Mouse (Mus musculus) heart, embryonic 14.5 days (tissue): ENCODE measurements around the gene Clcn1. TPM values are rescaled to one million over a fixed set of nuclear protein-coding genes. Genes with fewer than 3 reads are reported as not detected.
A peak's percentile ranks its signal among the peaks of the same experiment; 100 is the strongest.

Experiments used
- ATAC-seq: fragments of 200-750 bp; cut with Nextera tagmentation; 2 replicates; pipeline ENCODE4 v1.8.0; 2017; ENCODE audit warnings: low read depth, moderate TSS enrichment; ENCODE audit not compliant: insufficient number of reproducible peaks, insufficient read depth, low FRiP score
- H3K27ac ChIP-seq, 2 experiments: fragments of 200-500 bp in 1 of 2; fragments of 300-500 bp in 1 of 2; sonication (generic) in 1 of 2; replicated peaks in 1 of 2; 2 replicates each; pipeline ENCODE4 v1.5.1; 2012 to 2014; ENCODE audit warnings: low read depth in 2 of 2, low read length in 2 of 2, control low read depth in 1 of 2, mild to moderate bottlenecking in 1 of 2, mixed read lengths in 1 of 2; ENCODE audit not compliant: control insufficient read depth in 1 of 2, insufficient read depth in 1 of 2
- H3K27me3 ChIP-seq: fragments of 300-500 bp; sonication (generic); 2 replicates; pipeline ENCODE4 v1.6.1; 2014; ENCODE audit warnings: mild to moderate bottlenecking, low read length, control low read depth; ENCODE audit not compliant: control insufficient read depth, insufficient read depth
- H3K36me3 ChIP-seq: fragments of 300-500 bp; sonication (generic); 2 replicates; pipeline ENCODE4 v1.6.1; 2014; ENCODE audit warnings: mild to moderate bottlenecking, control low read depth, low read length, mixed read lengths; ENCODE audit not compliant: control insufficient read depth, insufficient read depth
- H3K4me1 ChIP-seq, 2 experiments: fragments of 200-500 bp in 1 of 2; fragments of 300-500 bp in 1 of 2; sonication (generic) in 1 of 2; 2 replicates each; pipeline ENCODE4 v1.6.1; 2012 to 2014; ENCODE audit warnings: low read length in 2 of 2, control low read depth in 1 of 2, mixed read lengths in 1 of 2; ENCODE audit not compliant: control insufficient read depth in 2 of 2, insufficient read depth in 2 of 2
- H3K4me2 ChIP-seq: fragments of 300-500 bp; sonication (generic); 2 replicates; pipeline ENCODE4 v1.6.1; 2014; ENCODE audit warnings: mild to moderate bottlenecking, low read length
- H3K4me3 ChIP-seq, 2 experiments: fragments of 200-500 bp in 1 of 2; fragments of 300-500 bp in 1 of 2; sonication (generic) in 1 of 2; 2 replicates each; pipeline ENCODE4 v1.5.1; 2012 to 2014; ENCODE audit warnings: low read length in 2 of 2, mild to moderate bottlenecking in 2 of 2, control low read depth in 1 of 2, low read depth in 1 of 2, moderate library complexity in 1 of 2; ENCODE audit not compliant: control insufficient read depth in 1 of 2, insufficient read depth in 1 of 2
- H3K9ac ChIP-seq: fragments of 300-500 bp; sonication (generic); 2 replicates; pipeline ENCODE4 v1.6.1; 2014; ENCODE audit warnings: mild to moderate bottlenecking, low read length
- H3K9me3 ChIP-seq: fragments of 300-500 bp; sonication (generic); 2 replicates; pipeline ENCODE4 v1.6.1; 2016; ENCODE audit warnings: low read length, control low read depth; ENCODE audit not compliant: control insufficient read depth
- WGBS: fragments of 180-500 bp; shearing (Covaris S2); extraction: QIAGEN DNeasy Blood & Tissue Kit; methylation state at CpG from one replicate; pipeline ENCODE4 v1.1.7; 2014; 5-methylcytosine and 5-hydroxymethylcytosine counted together
- polyA plus RNA-seq: library from polyadenylated mRNA; unstranded; fragments of >200 nt; fragmentation: Nextera tagmentation; extraction: Ambion mirVana; gene quantifications from 2 replicates; pipeline ENCODE4 v1.2.1, GENCODE M21; 2014

Clcn1 gene
- polyA plus RNA-seq, 1 experiment from 2014 or later: 0.86 TPM

DNA sequence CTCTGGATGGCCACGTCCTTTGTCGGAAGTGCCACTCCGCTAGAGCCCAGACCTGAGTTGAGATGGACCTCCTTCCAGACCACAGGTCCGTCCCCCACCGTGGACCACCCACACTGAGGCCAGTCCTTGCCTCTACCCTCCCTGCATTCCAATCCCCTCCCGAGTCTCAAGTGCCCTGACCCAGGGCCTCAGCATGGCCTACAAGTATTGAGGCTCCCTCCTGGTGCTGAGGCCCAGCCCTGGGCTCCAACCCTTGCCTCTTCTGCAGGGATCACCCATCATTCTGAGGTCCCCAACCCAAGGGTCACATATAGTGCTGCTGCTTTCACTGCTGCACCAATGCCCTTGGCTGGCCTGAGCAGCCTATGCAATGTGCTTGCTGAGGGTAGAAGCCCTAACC lies 71.4 kb downstream of the Clcn1 start:
- Histone ChIP-seq H3K4me1 (peaks cover 52 to 80% of the 10 kb centered on the region in 2 experiments), H3K4me2 (no peak overlapping the region), H3K4me3 (no peak overlapping the region), H3K36me3 (peaks cover 84% of the 10 kb centered on the region), H3K9me3 (no peaks in the 10 kb centered on the region), H3K27ac (peak overlapping the region in 1 of 2 experiments; percentile 52; a peak in 1 of 4 replicates), H3K27me3 (no peaks in the 10 kb centered on the region), H3K9ac (0 out of 2 replicates have a peak overlapping the region, but pooled peaks have one; percentile 21)
- ATAC-seq: no peak
- 38% methylated on average over 6 of the region's 6 CpGs for WGBS

DNA sequence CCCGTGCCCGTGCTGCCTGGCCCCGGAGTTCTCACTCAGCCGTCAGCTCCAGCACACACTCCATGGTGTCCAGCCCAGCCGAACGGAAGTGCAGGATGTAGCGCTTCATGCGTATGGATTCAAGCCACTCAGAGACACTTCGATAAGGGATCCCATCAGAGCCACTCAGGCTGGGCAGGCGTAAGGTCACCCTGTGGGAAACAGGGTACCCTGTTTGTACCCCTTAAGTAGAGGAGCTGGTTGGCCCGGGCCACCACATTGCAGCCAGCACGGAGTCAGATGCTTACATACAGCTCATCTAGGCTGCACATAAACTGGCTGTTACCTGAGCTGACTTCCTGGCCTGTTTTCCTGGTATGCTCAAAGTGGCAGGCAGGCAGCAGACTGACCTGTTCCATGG lies 72.4 kb downstream of the Clcn1 start:
- Histone ChIP-seq H3K4me3 (no peak overlapping the region), H3K9ac (peak overlapping the region; percentile 28; the same call in 1 of the 2 replicates), H3K4me1 (peaks cover 48 to 72% of the 10 kb centered on the region in 2 experiments), H3K9me3 (no peaks in the 10 kb centered on the region), H3K4me2 (no peak overlapping the region), H3K27me3 (no peaks in the 10 kb centered on the region), H3K27ac (peak overlapping the region; percentile 83 to 88), H3K36me3 (peaks cover 75% of the 10 kb centered on the region)
- WGBS: 76% methylated on average over 12 of the region's 12 CpGs
- ATAC-seq: no peak

DNA sequence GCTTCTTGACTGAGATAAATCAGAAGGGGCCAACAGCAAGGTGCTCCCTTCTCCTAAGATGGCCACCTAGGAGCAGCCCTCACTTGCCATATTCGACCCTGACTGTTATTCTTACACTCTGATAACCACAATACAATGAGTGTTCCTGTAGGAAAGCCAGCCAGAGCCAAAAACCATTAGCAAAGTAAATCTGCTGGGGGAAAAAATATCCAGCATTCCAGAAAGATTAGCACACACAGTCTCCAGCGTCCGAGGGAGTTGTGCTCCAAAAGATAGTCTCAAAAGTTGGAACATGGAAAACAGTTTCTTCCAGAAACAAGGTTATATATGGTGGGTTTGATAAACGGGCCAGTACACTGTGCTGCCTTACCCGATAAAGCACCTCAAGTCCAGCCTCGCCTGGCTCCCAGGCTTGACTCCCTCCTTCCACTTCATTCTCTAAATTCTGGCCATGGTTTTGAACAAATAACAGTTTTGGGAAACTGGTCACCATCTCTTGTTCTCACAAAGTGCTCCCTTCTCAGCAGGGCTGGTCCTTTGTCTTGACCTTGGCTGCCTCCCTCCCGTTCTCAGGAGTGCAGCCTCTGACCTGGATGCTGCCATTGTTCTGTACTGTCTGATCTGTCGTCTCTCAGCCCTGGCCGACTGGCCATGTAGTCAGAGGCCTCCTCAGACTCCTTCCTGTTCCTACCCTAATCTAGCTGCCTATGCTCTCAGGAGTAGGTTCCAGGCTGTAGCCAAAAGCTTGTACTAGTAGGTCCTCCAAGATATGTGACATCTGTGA lies 73.1 kb downstream of the Clcn1 start:
- Histone ChIP-seq H3K36me3 (peaks cover 73% of the 10 kb centered on the region), H3K4me3 (no peak overlapping the region), H3K4me1 (peaks cover 41 to 65% of the 10 kb centered on the region in 2 experiments), H3K9me3 (no peaks in the 10 kb centered on the region), H3K9ac (0 out of 2 replicates have a peak overlapping the region, but pooled peaks have one; percentile 28), H3K27me3 (no peaks in the 10 kb centered on the region), H3K27ac (peak overlapping the region; percentile 86 to 88), H3K4me2 (no peak overlapping the region)
- WGBS: 33% methylated on average over 9 of the region's 9 CpGs
- peak; percentile 40 for ATAC-seq

DNA sequence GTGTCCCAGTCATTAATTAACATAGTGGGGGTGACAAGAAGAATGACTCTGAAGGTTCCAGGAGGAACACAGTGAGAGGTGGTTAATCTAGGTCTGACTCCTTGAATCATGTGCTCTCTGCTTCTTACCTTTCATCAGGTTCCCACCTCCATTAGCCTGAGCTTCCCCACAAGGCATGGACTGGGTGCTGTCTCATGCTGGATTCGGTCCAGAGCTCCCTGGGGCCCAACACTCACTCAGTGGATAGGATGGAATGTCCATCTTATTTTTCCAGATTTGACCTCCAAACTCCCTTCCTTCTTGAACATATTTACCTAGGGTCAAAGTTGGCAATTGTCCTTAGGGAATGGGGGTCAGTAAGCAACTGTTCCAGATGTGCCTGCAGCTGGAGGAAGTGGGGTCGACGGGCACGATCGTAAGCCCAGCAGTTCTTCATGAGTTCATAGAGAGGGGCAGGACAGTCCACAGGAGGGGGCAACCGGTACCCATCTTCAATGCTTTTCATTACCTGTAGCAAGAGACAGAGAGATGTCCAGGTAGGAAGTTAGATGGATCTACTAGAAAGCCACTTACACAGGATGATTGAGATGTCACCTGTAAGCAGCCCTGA lies 73.9 kb downstream of the Clcn1 start:
- peaks cover 34 to 58% of the 10 kb centered on the region in 2 experiments for H3K4me1 ChIP-seq
- H3K9ac ChIP-seq: 0 out of 2 replicates have a peak overlapping the region, but pooled peaks have one; percentile 25
- WGBS: 86% methylated on average over 6 of the region's 6 CpGs
- H3K9me3 ChIP-seq: no peaks in the 10 kb centered on the region
- H3K27me3 ChIP-seq: no peaks in the 10 kb centered on the region
- no peak overlapping the region for H3K4me2 ChIP-seq
- H3K4me3 ChIP-seq: no peak overlapping the region
- ATAC-seq: no peak
- H3K36me3 ChIP-seq: peaks cover 65% of the 10 kb centered on the region
- peak overlapping the region; percentile 28 to 88 for H3K27ac ChIP-seq

DNA sequence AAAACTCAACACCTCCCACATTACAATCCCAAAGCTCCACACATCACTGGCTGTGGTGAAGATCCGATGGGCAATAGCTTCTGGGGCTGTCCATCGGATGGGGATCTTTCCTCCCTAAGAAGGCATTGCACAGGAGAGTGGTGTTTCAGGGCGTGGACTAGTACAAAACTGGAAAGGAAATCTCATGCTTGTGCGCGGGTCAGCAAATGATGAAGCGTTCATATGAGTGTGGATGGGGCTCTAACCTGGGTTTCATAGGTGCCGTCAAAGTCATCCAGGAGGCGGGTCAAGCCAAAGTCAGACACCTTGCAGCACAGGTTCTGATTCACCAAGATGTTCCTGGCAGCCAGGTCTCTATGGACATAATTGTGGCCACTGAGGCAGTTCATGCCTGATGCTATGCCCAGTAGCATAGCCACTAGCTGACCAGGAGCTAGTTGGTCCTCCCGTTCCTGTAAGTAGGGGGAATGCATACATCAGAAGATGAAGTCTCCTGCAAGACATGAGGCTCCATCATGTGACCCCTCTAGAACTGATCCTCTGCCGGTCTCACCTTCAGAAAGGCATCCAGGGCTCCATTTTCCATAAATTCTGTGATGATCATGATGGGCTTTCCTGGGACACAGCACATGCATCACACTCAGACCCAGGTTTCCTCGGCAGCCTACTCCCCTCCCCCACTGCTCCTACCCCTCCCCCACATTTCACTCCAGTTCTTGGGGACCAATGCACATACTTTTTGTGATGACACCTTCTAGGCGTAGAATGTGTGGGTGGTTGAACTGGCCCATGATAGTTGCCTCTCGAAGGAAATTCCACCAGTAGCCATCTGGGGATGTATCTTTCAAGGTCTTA lies 74.8 kb downstream of the Clcn1 start:
- H3K36me3 ChIP-seq: peaks cover 56% of the 10 kb centered on the region
- WGBS: 83% methylated on average over 13 of the region's 13 CpGs

DNA sequence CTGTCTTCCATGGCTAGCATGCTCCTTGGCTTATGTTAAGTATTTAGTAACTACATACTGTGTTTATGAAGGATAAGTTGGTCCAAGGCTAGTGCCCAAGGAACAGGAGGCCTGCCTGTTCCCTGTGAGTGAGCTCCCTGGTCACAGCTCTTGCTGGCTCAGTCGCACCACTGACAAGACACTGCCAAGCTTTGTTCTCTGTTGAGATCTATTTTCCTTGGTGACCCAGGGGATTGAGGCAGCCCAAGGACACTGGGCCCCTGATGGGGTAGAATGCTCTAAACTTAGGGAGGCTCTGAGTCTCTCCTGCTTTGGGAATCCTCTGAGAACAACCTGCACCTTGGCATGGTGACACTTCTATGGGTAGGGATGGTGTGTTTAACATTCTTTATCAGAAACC lies 75.6 kb downstream of the Clcn1 start:
- no peak overlapping the region for H3K4me2 ChIP-seq
- ATAC-seq: no peak
- H3K9me3 ChIP-seq: no peaks in the 10 kb centered on the region
- peak overlapping the region; percentile 10 to 57; a peak in 3 of 4 replicates for H3K27ac ChIP-seq
- peaks cover 29 to 43% of the 10 kb centered on the region in 2 experiments for H3K4me1 ChIP-seq
- H3K27me3 ChIP-seq: no peaks in the 10 kb centered on the region
- peaks cover 48% of the 10 kb centered on the region for H3K36me3 ChIP-seq
- 38% methylated on average over 1 of the region's 1 CpGs for WGBS
- H3K4me3 ChIP-seq: no peak overlapping the region
- peak overlapping the region; percentile 30; the same call in 1 of the 2 replicates for H3K9ac ChIP-seq

More for the DNA sequence above, 74.8 kb downstream of the Clcn1 start:
- no peak overlapping the region for H3K4me2 ChIP-seq
- no peak for ATAC-seq
- H3K4me3 ChIP-seq: no peak overlapping the region
- H3K4me1 ChIP-seq: peaks cover 31 to 50% of the 10 kb centered on the region in 2 experiments
- H3K27ac ChIP-seq: peak overlapping the region; percentile 10 to 57; a peak in 2 of 4 replicates
- H3K9me3 ChIP-seq: no peaks in the 10 kb centered on the region
- H3K9ac ChIP-seq: no peak overlapping the region
- no peaks in the 10 kb centered on the region for H3K27me3 ChIP-seq

DNA sequence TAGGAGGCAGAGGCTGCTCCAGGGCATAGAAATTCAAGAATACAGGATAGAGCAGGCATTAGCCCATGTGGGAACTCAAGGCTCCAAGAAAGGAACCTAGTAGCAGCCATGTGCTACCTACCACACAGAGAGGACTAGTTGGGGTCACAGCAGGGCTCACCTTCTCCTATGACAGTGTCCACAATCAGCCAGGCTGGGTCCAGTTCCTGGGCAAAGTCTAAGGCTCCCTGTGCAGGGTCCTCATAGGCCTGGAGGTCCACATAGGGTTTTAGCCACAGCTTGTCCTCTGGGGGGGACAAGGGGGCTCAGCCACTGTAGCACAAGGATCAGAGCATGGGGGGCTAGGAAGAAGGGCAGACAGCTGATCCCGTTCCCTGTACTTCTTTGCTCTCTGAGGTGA lies 76.0 kb downstream of the Clcn1 start:
- H3K27me3 ChIP-seq: no peaks in the 10 kb centered on the region
- peak overlapping the region; percentile 30; the same call in 1 of the 2 replicates for H3K9ac ChIP-seq
- no peak overlapping the region for H3K4me3 ChIP-seq
- peaks cover 44% of the 10 kb centered on the region for H3K36me3 ChIP-seq
- peak overlapping the region; percentile 10 to 57; a peak in 3 of 4 replicates for H3K27ac ChIP-seq
- H3K4me1 ChIP-seq: peaks cover 29 to 39% of the 10 kb centered on the region in 2 experiments
- WGBS: 60% methylated on average over 1 of the region's 1 CpGs
- no peak overlapping the region for H3K4me2 ChIP-seq
- H3K9me3 ChIP-seq: no peaks in the 10 kb centered on the region
- no peak for ATAC-seq
